Mouse (Mus musculus) spleen, adult 12 weeks (tissue): Measurements from ENCODE around the gene Rps6ka5.

Source experiments
- DNase-seq: peaks from one replicate; pipeline ENCODE4 v3.0.0; 2022; ENCODE audit warnings: low spot score

The Rps6ka5 gene

GRCm38 (mm10) chr12:100724606-100725457 is 2.0 kb downstream of the Rps6ka5 start:
- peak; percentile 99 for DNase-seq

- no peak for DNase-seq
Observed at GRCm38 (mm10) chr12:100724182-100724581, 2.6 kb downstream of the Rps6ka5 start.

DNA sequence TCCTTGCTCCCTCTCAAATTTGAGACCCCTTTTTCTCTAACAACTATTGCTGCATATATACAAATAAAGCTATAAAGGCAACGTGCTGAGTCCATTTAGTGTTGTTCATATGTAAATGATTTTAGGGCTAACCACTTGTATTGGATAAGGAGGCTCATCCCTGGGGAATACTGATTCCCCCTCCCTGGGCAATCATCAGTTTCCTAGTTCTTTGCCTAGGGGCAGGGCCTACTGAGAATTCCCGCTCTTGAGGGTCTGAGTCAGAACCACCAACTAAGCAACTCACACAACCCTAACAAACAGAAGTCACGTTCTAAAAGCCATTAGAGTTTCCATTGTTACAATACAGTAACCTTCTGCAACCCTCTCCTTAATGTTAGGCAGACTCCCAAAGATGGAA is 6.0 kb downstream of the Rps6ka5 start:
- DNase-seq = no peak

DNA sequence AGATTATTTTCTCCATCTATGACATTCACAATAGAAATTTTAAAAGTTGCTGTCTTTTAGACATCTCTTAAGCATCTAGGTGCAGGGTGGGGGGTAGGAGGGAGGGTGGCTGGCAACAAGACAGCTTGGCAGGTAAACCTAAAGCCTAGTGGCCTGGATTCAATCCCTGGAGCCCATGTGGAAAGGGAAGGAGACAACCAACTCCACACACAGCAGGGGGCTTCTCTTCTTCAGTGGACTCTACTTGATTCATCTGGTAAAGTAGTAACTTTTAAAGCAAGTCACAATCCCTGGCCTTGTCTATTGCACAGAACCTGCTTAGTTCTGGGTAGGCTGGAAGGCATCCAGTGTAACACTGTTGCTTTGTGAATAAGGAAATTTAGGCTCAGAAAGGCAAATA is 9.3 kb downstream of the Rps6ka5 start:
- DNase-seq = no peak

GRCm38 (mm10) chr12:100716969-100717368 is 9.8 kb downstream of the Rps6ka5 start:
- DNase-seq = no peak

- no peak for DNase-seq
Observed at GRCm38 (mm10) chr12:100711819-100712218, 15.0 kb downstream of the Rps6ka5 start.

GRCm38 (mm10) chr12:100711116-100711691 is 15.6 kb downstream of the Rps6ka5 start:
- no peak for DNase-seq

DNA sequence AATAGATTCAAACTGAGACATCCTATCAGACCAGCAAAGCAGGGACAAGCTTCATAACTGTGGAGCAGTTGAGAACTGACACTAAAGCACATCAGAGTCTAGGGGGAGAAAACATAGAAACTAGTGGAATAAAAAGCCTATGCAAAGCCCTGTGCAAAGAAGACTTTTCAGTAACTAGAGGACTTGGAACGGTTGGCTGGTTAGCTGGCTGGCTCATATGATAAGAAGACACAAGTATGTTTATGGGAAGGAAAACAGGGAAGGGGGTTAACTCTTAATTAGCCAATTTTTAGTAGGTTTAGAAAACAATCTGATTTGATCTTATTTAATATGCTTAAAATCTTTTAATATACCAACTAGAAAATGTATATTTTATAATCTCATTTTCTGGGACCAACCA is 16.4 kb downstream of the Rps6ka5 start:
- DNase-seq = no peak

DNA sequence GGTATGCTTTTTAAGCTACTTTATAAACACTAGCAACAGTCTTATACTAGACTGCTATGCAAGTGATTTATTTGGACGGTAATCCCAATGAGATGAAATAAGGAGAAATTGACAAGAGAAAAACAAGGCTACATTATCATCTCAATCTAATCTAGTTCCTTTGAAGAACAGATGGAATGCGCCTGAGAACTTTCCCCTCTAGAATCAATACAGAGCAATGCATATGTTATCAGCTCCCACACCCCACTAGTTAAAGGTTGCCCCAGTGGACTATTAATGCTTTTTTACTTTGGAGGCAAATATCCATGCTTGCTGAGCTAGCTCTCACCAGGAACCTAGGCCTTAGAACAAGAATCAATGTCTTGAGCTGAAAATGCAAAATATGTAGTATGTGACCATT is 19.5 kb downstream of the Rps6ka5 start:
- DNase-seq = no peak

GRCm38 (mm10) chr12:100705057-100705722 is 21.6 kb downstream of the Rps6ka5 start:
- no peak for DNase-seq

GRCm38 (mm10) chr12:100698019-100698418 is 28.8 kb downstream of the Rps6ka5 start:
- DNase-seq = no peak

DNA sequence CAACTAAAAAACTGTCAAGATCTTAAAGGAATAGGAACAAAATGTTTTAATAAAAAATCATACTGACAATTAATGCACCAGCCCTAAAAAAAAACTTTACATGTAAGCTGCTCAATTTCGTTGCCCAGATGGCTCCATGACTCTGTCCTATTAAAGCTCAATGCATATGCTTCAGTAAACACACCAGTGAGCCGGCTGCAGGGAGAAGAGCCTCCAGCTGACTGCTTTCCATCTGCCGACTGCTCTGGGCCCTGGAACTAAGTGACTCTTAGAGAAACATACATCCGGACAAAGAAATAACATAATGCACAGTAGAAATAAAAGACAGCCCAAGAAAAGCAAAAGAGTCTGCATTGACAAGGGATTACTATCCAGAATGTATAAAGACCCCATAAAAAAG is 30.2 kb downstream of the Rps6ka5 start:
- no peak for DNase-seq

DNA sequence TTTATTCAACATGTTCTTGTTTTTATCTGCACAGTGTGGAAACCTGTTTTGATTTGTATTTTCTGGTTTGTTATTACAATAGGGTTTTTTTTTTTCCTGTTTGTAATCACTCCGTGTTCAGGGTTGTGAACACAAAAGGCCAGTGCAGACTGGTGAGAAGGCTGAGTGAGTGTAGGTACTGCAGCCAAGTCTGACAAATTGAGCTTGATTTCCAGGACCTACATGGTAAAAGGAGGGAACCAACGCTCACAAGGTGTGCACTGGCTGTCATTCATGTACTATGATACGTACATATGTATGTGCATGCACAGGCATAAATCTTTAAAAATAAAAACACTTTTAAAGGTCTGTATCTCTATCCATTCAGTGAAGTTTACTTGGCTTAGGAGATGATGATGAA is 31.5 kb downstream of the Rps6ka5 start:
- DNase-seq = no peak

DNA sequence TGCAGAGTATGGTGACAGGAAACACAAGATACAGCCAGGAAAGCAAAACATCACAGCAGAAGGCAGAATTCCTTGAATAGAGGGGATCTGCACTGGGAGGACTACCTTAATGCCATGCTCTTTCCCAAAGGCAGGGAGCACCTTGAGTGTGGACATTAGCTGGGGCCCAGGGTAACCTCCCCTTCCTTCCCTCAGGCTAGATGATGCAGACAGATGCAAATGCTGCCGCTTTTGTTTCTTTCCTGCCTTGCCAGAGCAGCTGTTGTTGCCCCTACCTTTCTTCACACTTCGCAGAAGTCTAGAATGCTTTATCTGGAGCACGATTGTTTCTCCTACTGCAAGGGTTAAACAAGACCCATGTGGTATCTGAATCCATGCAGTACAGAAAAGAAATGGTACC is 34.6 kb downstream of the Rps6ka5 start:
- no peak for DNase-seq

DNA sequence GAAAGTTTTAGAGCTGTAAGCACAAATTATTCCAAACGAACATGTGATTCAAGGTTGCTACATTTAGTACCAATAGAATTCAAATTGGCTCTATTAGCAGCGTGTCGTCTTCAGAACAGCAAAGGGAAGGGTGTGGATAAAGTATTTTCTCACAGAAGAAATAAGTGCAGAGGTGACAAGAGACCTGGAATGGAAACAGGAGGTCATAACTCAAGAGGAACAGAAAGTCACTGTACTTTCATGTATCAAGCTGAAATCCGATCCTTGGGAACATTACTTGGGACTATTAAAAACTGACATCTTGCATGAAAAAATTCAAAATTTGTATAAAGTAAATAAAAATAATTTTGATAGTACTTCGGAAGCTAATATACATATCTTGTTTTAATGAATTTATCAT is 36.3 kb downstream of the Rps6ka5 start:
- DNase-seq = no peak

DNA sequence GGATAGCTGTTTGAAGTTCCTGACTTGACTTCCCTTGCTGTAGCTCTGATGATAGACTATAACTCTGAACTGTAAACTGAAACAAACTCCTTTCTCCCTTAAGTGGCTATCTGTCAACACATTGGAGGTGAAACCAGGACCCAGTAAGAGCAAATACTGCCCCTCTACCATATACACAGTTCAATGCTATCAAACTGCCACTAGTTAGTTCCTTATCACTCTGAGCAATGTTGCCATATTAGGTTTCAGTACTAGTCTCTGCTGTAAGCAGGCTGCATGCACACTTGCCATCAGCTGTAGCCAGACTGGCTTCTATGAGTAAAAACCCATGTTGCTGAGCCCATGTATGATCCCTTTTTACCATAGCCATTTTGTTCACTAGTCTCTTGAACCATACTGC is 38.6 kb downstream of the Rps6ka5 start:
- no peak for DNase-seq

- DNase-seq = no peak
Observed at GRCm38 (mm10) chr12:100687001-100687400, 39.8 kb downstream of the Rps6ka5 start.

DNA sequence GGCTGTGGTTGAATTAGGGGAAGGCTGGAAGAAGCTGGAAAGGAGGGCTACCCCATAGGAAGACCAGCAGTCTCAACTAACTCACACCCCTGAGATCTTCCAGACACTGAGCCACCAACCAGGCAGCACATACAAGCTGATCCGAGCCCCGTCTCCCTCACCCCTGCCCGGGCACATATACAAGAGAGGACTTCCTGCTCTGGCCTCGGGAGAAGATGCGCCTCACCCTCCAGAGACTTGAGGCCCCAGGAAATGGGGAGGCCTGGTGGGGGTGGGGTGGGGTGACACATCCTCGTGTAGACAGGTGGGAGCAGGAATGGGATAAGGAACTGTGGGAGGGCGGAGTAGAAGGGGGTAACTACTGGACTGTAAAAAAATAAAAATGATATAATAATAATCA is 45.0 kb downstream of the Rps6ka5 start:
- no peak for DNase-seq

DNA sequence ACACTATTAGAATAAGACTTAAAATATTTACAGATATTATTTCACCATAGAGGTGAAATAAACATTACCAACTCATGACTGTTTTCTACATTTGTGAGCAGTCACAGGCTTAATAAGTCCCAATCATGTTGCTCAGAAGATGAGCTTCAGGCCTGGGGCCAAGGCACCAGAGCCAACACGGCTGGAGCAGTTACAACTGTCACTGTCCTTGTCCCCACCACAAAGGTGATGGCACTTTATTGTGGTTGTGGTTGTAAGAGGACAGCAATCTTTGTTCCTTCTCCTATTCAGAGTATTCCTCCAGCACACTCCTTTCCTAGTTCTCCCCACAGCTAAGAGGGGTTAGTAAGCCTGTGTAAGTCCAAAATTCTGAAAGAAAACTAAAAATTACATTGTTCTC is 45.5 kb downstream of the Rps6ka5 start:
- no peak for DNase-seq

GRCm38 (mm10) chr12:100680676-100681075 is 46.1 kb downstream of the Rps6ka5 start:
- DNase-seq = no peak

DNA sequence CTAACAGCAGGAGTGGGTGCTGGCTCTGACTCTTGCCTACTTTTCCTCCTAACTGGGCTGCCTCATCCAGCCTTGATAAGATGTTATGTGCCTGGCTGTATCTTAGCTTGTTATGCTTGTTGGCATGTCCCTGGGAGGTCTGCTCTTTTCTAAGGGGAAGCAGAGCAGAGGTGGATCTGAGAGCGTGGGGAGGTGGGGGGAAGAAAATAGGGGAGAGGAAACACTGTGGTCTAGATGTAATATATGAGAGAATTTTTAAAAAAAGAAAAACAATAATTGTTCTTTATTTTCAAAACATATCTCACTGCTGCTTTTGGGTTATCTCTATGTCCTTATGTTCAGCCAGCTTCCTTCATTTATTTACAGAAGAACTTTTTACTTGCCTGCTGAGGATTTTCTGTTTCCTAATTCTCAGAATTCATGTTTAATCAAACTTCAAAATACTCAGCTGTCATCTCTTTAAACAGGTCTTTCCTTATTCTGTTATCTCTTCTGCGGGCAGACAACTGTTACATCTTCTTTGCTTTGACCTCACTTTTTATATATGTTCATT is 56.1 kb downstream of the Rps6ka5 start:
- no peak for DNase-seq

DNA sequence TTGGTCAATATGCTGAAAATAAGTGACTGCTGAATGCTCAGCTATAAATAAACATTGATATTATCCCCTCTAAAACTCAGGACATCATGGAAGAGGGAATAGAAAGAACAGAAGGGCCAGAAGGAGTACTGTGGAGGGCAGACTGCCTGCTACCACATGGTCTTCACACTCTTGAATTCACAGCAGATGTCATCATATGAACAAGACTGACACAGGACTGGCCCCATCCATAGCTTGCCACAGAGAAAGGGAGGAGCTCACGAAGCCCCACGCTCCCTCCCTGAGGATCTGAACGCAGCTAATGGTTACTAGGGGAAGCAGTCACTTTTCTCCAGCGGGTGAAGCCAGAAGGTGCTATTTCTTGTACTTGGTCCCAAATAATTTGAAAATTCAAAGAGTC is 61.5 kb downstream of the Rps6ka5 start:
- no peak for DNase-seq

DNA sequence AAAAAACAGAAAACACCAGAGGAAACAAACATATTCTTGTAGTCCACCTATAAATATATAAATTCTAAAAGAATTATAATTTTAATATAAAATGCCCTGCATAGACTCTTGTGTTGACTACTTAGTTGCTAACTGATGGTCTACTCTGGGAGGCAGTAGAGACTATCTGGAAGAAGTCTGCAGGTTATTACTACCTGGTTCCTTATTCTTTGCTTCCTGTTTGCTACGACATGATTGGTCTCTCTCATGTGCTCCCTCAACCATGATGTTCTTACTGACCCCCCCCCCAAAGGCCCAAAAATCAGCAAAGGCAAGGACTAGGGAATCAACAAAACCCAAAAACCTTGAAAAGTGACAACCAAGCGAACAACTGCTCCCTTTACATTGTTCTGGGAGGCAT is 66.7 kb downstream of the Rps6ka5 start:
- DNase-seq = no peak
